Mouse (Mus musculus) hindbrain, embryonic 13.5 days (tissue): ENCODE results near the gene Adck2. TPM values are rescaled to one million over a fixed set of nuclear protein-coding genes. Genes with fewer than 3 reads are reported as not detected.

Source experiments
- ATAC-seq: fragments of 200-750 bp; cut with Nextera tagmentation; 2 replicates; pipeline ENCODE4 v1.8.0; 2017; ENCODE audit warnings: moderate TSS enrichment; ENCODE audit not compliant: low FRiP score
- H3K27ac ChIP-seq: fragments of 300-500 bp; sonication (generic); 2 replicates; pipeline ENCODE4 v1.5.1; 2015; ENCODE audit warnings: inconsistent platforms, mild to moderate bottlenecking, moderate library complexity
- H3K27me3 ChIP-seq: fragments of 300-500 bp; sonication (generic); 2 replicates; pipeline ENCODE4 v1.6.1; 2015; ENCODE audit warnings: mild to moderate bottlenecking, inconsistent platforms
- H3K36me3 ChIP-seq: fragments of 300-500 bp; sonication (generic); 2 replicates; pipeline ENCODE4 v1.6.1; 2015; ENCODE audit warnings: mild to moderate bottlenecking, inconsistent platforms
- H3K4me1 ChIP-seq: fragments of 300-500 bp; sonication (generic); replicated peaks from 2 replicates; pipeline ENCODE4 v1.6.1; 2015; ENCODE audit warnings: inconsistent platforms
- H3K4me2 ChIP-seq: fragments of 300-500 bp; sonication (generic); 2 replicates; pipeline ENCODE4 v1.6.1; 2015; ENCODE audit warnings: inconsistent platforms, mild to moderate bottlenecking, moderate library complexity
- H3K4me3 ChIP-seq: fragments of 300-500 bp; sonication (generic); 2 replicates; pipeline ENCODE4 v1.5.1; 2015; ENCODE audit warnings: mild to moderate bottlenecking, inconsistent platforms
- H3K9ac ChIP-seq: fragments of 300-500 bp; sonication (generic); 2 replicates; pipeline ENCODE4 v1.6.1; 2015; ENCODE audit warnings: mild to moderate bottlenecking, inconsistent platforms
- H3K9me3 ChIP-seq: fragments of 300-500 bp; sonication (generic); 2 replicates; pipeline ENCODE4 v1.6.1; 2016; ENCODE audit warnings: inconsistent platforms
- WGBS: fragments of 180-500 bp; shearing (Covaris S2); methylation state at CpG from one replicate; pipeline ENCODE4 v1.1.7; 2015; 5-methylcytosine and 5-hydroxymethylcytosine counted together
- polyA plus RNA-seq: library from polyadenylated mRNA; unstranded; fragments of >200 nt; fragmentation: Nextera tagmentation; extraction: Ambion mirVana; gene quantifications from 2 replicates; pipeline ENCODE4 v1.2.1, GENCODE M21; 2015

The Adck2 gene
- 41.4 and 46.9 TPM in 2 replicates for polyA plus RNA-seq

DNA sequence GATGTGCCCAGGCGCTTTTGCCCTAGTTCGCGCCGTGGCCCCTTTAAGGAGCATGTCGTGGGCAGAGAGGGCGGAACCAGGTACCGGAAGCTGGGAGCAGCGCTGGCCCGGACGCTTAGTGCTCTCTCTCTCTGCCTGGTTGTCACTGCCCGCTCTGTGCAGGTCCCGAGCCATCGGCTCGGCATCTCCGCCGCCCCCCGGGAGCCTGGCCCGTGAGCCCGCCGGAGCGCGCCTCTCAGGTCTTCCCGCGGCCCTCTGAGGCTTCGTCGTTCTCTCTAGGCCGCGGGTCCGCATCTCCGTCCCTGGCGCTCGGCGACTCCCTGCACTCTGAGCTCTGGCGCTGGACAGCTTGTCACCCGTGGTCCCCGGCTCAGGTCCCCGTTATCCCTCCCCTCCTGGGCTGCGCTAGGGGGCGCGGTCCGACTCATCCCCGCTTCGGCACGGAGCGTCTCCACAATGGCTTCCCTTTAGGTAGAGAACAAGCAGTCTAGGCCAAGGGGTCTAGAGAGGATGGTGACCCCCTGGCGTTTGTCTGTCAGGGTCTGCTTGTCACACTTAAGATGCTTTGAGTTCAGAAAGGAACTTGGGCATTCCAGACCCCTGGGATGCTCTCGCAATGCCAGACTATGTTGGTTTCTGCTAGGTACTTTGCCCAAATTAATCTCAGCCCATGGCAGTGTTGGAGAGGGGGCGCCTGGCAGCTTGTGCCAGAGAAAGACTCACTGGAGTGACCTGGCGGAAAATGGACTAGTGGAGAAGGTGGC lies at the start of gene Adck2:
Gene Adck2, plus strand, starts transcription at position 83 of the 764 bp plus-strand sequence.
- peak; percentile 95 for ATAC-seq
- under 1% methylated on average over 49 of the region's 49 CpGs for WGBS
- H3K27ac ChIP-seq, result peak within 1 kb of the TSS; percentile 97
- peak within 1 kb of the TSS; percentile 77 for H3K4me2 ChIP-seq
- H3K9me3 ChIP-seq, result no peaks in the 10 kb centered on the region
- H3K36me3 ChIP-seq, result peaks cover 27% of the 10 kb centered on the region
- peak within 1 kb of the TSS; percentile 79 for H3K4me3 ChIP-seq
- no peaks in the 10 kb centered on the region for H3K27me3 ChIP-seq
- peak within 1 kb of the TSS; percentile 93 for H3K9ac ChIP-seq
- H3K4me1 ChIP-seq, result peaks cover 15% of the 10 kb centered on the region

- Histone ChIP-seq H3K36me3 (peaks cover 18% of the 10 kb centered on the region), H3K27me3 (no peaks in the 10 kb centered on the region), H3K27ac (peak overlapping the region; percentile 88), H3K4me1 (peaks cover 30% of the 10 kb centered on the region), H3K9ac (no peak overlapping the region), H3K4me3 (no peak overlapping the region), H3K9me3 (no peaks in the 10 kb centered on the region), H3K4me2 (no peak overlapping the region)
- WGBS, result 72% methylated on average over 9 of the region's 10 CpGs
- no peak for ATAC-seq
Measured at GRCm38 (mm10) chr6:39526797-39527196, 46.9 kb upstream of the Adck2 start.

DNA sequence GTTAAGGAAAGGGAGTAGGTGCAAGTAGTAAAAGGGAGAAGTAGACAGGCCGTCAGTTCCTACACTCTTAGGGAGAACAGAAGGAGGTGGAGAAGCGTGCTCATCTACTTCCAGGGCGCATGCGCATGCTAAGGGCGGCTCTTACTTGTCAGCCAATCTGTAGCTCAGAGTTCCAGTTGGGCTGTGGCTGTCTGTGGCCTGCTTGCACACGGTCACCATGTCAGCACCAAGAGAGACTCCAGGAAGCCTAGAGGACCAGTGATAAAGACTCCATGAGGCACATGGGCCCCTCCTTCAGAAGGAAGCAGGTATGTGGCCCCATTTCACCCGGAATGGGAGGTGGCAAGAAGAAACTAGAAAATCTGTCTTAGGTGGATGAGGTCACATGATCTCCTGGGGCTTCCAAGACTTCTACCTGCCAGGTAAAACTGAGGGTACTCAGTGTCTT lies 46.3 kb upstream of the Adck2 start:
- peak overlapping the region; percentile 29; the same call in 1 of the 2 replicates for H3K9ac ChIP-seq
- H3K27me3 ChIP-seq, result no peaks in the 10 kb centered on the region
- H3K36me3 ChIP-seq, result peaks cover 12% of the 10 kb centered on the region
- peak overlapping the region; percentile 88 for H3K27ac ChIP-seq
- ATAC-seq, result no peak
- no peaks in the 10 kb centered on the region for H3K9me3 ChIP-seq
- H3K4me2 ChIP-seq, result no peak overlapping the region
- no peak overlapping the region for H3K4me3 ChIP-seq
- WGBS, result 86% methylated on average over 7 of the region's 7 CpGs
- H3K4me1 ChIP-seq, result peaks cover 30% of the 10 kb centered on the region

DNA sequence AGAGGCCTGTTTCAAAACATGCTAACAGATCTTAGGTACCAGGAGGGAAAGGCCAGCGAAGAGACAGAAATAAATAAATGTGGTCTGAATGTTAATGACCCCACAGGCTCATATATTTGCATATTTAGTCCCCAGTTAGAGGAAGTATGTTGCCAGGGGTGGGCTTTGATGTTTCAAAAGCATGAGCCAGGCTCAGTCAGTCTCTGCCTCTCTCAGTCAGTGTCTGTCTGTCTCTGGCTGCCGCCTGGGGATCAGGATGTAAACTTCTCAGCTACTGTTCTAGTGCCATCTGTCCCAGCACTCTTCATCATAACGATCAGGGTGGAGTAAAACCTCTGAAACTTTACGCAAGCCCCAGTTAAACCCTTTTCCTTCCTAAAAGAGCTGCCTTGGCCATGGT lies 45.9 kb upstream of the Adck2 start:
- 0 out of 2 replicates have a peak overlapping the region, but pooled peaks have one; percentile 26 for H3K4me2 ChIP-seq
- H3K4me1 ChIP-seq, result peaks cover 30% of the 10 kb centered on the region
- WGBS, result 35% methylated on average over 4 of the region's 4 CpGs
- H3K36me3 ChIP-seq, result peaks cover 8% of the 10 kb centered on the region
- H3K27ac ChIP-seq, result peak overlapping the region; percentile 88
- no peak overlapping the region for H3K4me3 ChIP-seq
- no peaks in the 10 kb centered on the region for H3K9me3 ChIP-seq
- H3K9ac ChIP-seq, result peak overlapping the region; percentile 29; the same call in 1 of the 2 replicates
- peak; percentile 28; the same call in 1 of the 2 replicates for ATAC-seq
- no peaks in the 10 kb centered on the region for H3K27me3 ChIP-seq

DNA sequence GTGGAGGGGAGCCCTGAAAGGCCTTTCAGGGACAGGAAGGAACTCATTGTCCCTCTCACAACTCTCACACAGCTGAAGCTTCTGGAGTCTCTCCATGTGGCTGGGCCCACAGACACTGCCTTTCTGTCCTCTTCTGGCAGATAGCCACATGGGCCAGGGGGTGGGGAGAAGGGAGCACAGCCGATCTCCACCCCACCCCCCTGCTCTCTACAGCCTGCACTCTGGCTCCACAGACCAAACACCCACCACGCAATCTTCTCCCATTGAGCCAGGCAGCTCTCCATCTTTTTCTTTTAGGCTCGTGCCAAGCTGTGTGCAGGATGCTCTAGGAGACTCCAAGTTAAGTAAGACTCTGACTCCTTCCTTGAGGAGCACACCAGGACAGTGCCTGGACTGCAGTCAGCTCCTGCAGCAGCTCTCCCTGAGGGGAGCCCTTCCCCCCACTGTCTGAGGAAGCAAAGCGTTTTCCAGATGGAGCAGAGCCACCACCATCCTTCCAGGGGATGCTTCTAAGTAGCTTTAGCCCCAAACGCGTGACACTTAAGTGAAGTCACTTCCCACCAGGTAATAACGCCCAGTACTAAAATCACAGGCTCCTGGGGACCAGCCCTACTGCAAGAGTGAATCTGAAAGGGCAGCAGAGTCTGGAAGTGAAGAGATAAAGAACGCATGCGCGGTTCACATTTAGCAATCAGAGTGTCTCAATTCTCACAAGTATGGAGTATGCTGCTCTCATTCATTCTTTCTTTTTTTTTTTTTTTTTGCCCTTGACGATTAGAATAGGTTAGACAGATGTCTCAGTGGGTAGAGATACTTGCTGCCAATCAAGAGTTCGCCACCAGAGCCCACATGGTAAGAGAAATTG lies 44.8 kb upstream of the Adck2 start:
- peak overlapping the region; percentile 88 for H3K27ac ChIP-seq
- ATAC-seq, result peak; percentile 90
- no peaks in the 10 kb centered on the region for H3K27me3 ChIP-seq
- peak overlapping the region; percentile 39; the same call in 1 of the 2 replicates for H3K9ac ChIP-seq
- H3K4me1 ChIP-seq, result peaks cover 30% of the 10 kb centered on the region
- WGBS, result 37% methylated on average over 12 of the region's 12 CpGs
- H3K36me3 ChIP-seq, result peaks cover 2% of the 10 kb centered on the region
- H3K4me3 ChIP-seq, result no peak overlapping the region
- peak overlapping the region; percentile 26 for H3K4me2 ChIP-seq
- H3K9me3 ChIP-seq, result no peaks in the 10 kb centered on the region

DNA sequence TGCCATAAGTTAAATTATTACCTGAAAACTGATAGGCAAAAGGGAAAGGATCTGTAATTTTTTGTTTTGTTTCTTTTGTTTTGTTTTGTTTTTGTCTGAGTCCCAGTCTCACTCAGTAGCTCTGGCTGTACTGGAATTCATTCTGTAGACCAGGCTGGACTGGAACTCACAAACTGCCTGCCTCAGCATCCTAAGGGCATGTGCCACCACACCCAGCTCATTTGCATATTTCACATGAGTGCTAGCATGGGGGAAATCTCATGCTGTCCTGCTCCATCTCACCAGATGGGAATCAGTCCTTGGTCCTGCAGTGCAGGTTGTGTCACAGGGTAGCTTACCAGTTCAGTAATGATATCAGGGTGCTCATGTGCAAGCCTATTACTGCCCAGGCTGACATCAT lies 38.7 kb upstream of the Adck2 start:
- Histone ChIP-seq H3K9me3 (no peaks in the 10 kb centered on the region), H3K9ac (no peak overlapping the region), H3K4me1 (peaks cover 20% of the 10 kb centered on the region), H3K27ac (no peak overlapping the region), H3K36me3 (peaks cover 4% of the 10 kb centered on the region), H3K4me2 (no peak overlapping the region), H3K4me3 (no peak overlapping the region), H3K27me3 (no peaks in the 10 kb centered on the region)
- no peak for ATAC-seq

GRCm38 (mm10) chr6:39536621-39537020 lies 37.1 kb upstream of the Adck2 start:
- Histone ChIP-seq H3K4me3 (no peak overlapping the region), H3K4me1 (peaks cover 31% of the 10 kb centered on the region), H3K36me3 (peaks cover 4% of the 10 kb centered on the region), H3K9me3 (no peaks in the 10 kb centered on the region), H3K27me3 (no peaks in the 10 kb centered on the region), H3K27ac (no peak overlapping the region), H3K9ac (no peak overlapping the region), H3K4me2 (no peak overlapping the region)
- ATAC-seq, result no peak
- WGBS, result 67% methylated on average over 1 of the region's 1 CpGs

- H3K4me2 ChIP-seq, result no peak overlapping the region
- no peak overlapping the region for H3K9ac ChIP-seq
- no peaks in the 10 kb centered on the region for H3K27me3 ChIP-seq
- no peak overlapping the region for H3K27ac ChIP-seq
- H3K4me1 ChIP-seq, result peaks cover 35% of the 10 kb centered on the region
- no peak overlapping the region for H3K4me3 ChIP-seq
- H3K36me3 ChIP-seq, result peaks cover 4% of the 10 kb centered on the region
- no peaks in the 10 kb centered on the region for H3K9me3 ChIP-seq
- WGBS, result 97% methylated on average over 5 of the region's 5 CpGs
- no peak for ATAC-seq
Measured at GRCm38 (mm10) chr6:39537276-39537675, 36.4 kb upstream of the Adck2 start.

DNA sequence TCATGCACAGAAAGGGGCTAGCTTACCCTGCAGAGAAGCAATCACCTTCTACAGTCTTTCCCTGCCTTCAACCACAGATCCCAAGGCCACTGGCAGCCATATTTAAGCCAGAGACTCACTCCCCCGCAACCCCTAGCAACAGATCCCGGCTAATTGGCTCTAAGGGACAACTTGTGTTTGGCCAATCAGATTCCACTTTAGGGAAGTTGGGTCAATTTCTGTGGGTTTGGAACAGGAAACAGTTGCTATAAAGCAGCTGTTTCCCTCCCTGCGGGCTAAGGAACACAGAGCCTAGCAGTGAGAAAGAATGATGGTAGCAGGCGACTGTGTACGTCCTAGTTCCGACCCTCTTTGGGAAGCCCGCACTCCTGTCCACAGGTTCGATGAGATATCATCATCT lies 35.4 kb upstream of the Adck2 start:
- H3K9ac ChIP-seq, result no peak overlapping the region
- ATAC-seq, result no peak
- H3K4me1 ChIP-seq, result peaks cover 44% of the 10 kb centered on the region
- H3K9me3 ChIP-seq, result no peaks in the 10 kb centered on the region
- H3K36me3 ChIP-seq, result peaks cover 4% of the 10 kb centered on the region
- 85% methylated on average over 8 of the region's 8 CpGs for WGBS
- H3K27ac ChIP-seq, result no peak overlapping the region
- H3K4me3 ChIP-seq, result no peak overlapping the region
- no peak overlapping the region for H3K4me2 ChIP-seq
- H3K27me3 ChIP-seq, result no peaks in the 10 kb centered on the region

DNA sequence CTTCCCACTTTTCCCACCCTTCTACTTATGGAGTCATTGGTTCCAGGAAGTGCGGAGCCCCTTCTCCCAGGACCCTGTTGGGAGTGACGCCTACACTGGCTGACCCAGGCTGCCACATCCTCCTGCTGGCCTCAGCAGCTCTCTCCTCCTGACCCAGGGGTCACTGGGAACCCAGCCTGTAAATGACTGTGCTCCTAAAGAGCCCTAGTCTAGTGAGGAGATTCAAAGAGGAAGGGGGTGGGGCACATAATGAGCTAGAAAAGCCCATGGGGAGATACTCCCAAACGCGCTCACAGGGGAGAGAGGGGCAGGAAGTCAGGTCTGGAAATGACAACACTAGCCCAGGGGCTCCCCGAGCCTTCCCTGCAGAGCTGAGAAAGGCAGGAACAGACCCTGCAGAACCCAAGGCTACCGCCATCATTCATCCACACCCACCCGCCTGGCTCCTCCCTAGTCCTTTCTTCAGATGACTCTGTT lies 34.0 kb upstream of the Adck2 start:
- H3K9ac ChIP-seq, result peak overlapping the region; percentile 55
- peak overlapping the region; percentile 40 for H3K4me2 ChIP-seq
- WGBS, result 7% methylated on average over 7 of the region's 7 CpGs
- peak overlapping the region; percentile 81 for H3K27ac ChIP-seq
- H3K27me3 ChIP-seq, result no peaks in the 10 kb centered on the region
- peak; percentile 52 for ATAC-seq
- no peaks in the 10 kb centered on the region for H3K36me3 ChIP-seq
- H3K9me3 ChIP-seq, result no peaks in the 10 kb centered on the region
- no peak overlapping the region for H3K4me3 ChIP-seq
- peaks cover 59% of the 10 kb centered on the region for H3K4me1 ChIP-seq

DNA sequence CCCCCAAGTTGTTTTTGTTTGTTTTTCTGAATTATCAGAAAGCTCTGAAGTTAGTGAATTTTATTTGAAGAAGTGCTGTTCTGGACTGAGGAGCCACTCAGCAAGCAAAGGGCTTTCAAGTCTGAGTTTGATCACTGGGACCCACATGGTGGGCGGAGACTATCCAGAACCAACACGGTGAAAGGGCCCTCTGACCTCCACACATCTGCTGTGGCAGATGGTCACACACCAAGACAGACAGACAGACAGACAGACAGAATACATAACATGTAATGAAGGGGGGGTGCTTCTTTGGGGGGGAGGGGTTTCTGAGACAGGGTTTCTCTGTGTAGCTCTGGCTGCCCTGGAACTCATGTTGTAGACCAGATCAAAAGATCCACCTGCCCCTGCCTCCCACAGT lies 33.1 kb upstream of the Adck2 start:
- H3K9me3 ChIP-seq, result no peaks in the 10 kb centered on the region

More for the DNA sequence above, 33.1 kb upstream of the Adck2 start:
- WGBS, result 47% methylated on average over 2 of the region's 2 CpGs
- 0 out of 2 replicates have a peak overlapping the region, but pooled peaks have one; percentile 6 for H3K4me2 ChIP-seq
- ATAC-seq, result no peak
- no peaks in the 10 kb centered on the region for H3K27me3 ChIP-seq
- no peak overlapping the region for H3K9ac ChIP-seq
- peak overlapping the region; percentile 81; the same call in 1 of the 2 replicates for H3K27ac ChIP-seq
- H3K4me3 ChIP-seq, result no peak overlapping the region
- peaks cover 68% of the 10 kb centered on the region for H3K4me1 ChIP-seq
- no peaks in the 10 kb centered on the region for H3K36me3 ChIP-seq
